Mouse (Mus musculus) brain, embryonic 14.5 days (tissue): Measurements from ENCODE around the gene Gpbar1.

Experiments used
- CTCF ChIP-seq: fragments of 200-500 bp; IDR thresholded peaks from 2 replicates; pipeline ENCODE4 v1.5.1; 2012; ENCODE audit warnings: inconsistent platforms, mild to moderate bottlenecking, moderate library complexity, borderline replicate concordance; ENCODE audit not compliant: insufficient read depth, insufficient read length; ENCODE audit errors: extremely low read depth
- POLR2A ChIP-seq: fragments of 200-500 bp; IDR thresholded peaks from 2 replicates; pipeline ENCODE4 v1.6.1; 2012; ENCODE audit warnings: mild to moderate bottlenecking, inconsistent platforms, borderline replicate concordance; ENCODE audit not compliant: poor library complexity, insufficient read depth, insufficient read length, severe bottlenecking; ENCODE audit errors: extremely low read depth

GRCm38 (mm10) chr1:74293306-74293960 lies 15.1 kb downstream of the Gpbar1 start:
- TF ChIP-seq POLR2A (no peak), CTCF (no peak)
